Mouse (Mus musculus): ENCODE data around the gene Npvf. TPM values are rescaled to one million over a fixed set of nuclear protein-coding genes. Genes with fewer than 3 reads are reported as not detected.
"Not testable (repeated sequence)": the region's sequence is repeated elsewhere in the genome, so short reads cannot be mapped to it uniquely, and the experiment has no call there.

The Npvf gene
- polyA plus RNA-seq, 1 experiment from 2014 or later = not detected

DNA sequence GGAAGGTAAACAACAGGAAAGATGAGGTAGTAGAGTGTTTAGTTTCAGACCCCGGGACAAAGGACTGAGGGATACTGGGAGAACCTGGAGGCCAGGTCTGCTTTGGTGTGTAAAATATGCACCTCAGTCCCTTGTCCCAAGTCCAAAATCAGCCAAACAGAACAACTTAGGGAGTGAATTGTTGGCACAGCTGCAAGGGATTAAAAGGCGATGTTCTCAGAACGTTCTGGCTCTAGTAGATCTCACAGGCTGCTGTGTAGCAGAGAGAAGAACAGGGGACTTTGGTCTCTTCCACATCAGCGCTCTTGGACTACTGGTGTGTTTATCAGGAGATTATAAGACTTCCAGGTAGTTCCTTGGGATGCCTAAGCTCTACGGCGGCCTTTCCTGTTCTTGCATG lies 6.6 kb downstream of the Npvf start:
- H3K4me1 ChIP-seq (replicated peaks; ENCODE audit: control insufficient read depth, insufficient read depth, low read length) = peaks cover 4% of the 10 kb centered on the region; the same call in 1 of the 2 replicates
- H3K4me2 ChIP-seq (ENCODE audit: low read depth, low read length) = no peak overlapping the region
- no peaks in the 10 kb centered on the region for H3K27me3 ChIP-seq (ENCODE audit: control insufficient read depth, insufficient read depth, low read depth, low read length)
- no peaks in the 10 kb centered on the region for H3K36me3 ChIP-seq (ENCODE audit: control insufficient read depth, insufficient read depth, low read length)
- no peak overlapping the region for H3K27ac ChIP-seq (ENCODE audit: low read length)
- H3K9me3 ChIP-seq (ENCODE audit: control insufficient read depth, low read length) = no peaks in the 10 kb centered on the region
- 76% methylated on average over 6 of the region's 6 CpGs for WGBS
- no peak overlapping the region for H3K9ac ChIP-seq (ENCODE audit: low read length)
- H3K4me3 ChIP-seq (ENCODE audit: low read length) = no peak overlapping the region
- no peak for ATAC-seq (ENCODE audit: low read depth)

GRCm38 (mm10) chr6:50646659-50647058 lies 7.6 kb downstream of the Npvf start:
- Histone ChIP-seq H3K27me3 (ENCODE audit: control insufficient read depth, insufficient read depth, low read depth, low read length) (no peaks in the 10 kb centered on the region), H3K36me3 (ENCODE audit: control insufficient read depth, insufficient read depth, low read length) (no peaks in the 10 kb centered on the region), H3K4me1 (replicated peaks; ENCODE audit: control insufficient read depth, insufficient read depth, low read length) (peaks cover 4% of the 10 kb centered on the region; the same call in 1 of the 2 replicates), H3K27ac (ENCODE audit: low read length) (no peak overlapping the region), H3K4me3 (ENCODE audit: low read length) (no peak overlapping the region), H3K4me2 (ENCODE audit: low read depth, low read length) (no peak overlapping the region), H3K9ac (ENCODE audit: low read length) (no peak overlapping the region), H3K9me3 (ENCODE audit: control insufficient read depth, low read length) (no peaks in the 10 kb centered on the region)
- ATAC-seq (ENCODE audit: low read depth) = no peak
- WGBS = 55% methylated on average over 3 of the region's 3 CpGs

DNA sequence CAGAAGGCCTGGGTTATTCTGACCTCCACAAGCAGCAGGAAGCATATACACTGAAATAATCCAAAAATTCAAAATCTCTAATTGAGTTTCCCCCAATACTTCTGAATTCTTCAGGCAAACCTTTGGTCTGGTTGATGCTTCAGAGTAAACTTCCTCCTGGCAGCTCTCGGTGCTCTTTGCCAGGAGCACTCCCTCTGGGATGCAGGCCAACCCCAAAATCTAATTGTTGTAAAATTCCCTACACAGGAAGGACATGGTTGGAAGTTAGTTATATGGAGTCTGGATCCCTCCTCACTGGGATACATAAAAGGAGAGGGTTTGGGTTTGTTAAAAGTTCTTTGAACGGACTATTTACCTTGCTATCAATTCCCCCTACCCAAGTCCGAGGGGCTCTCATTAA lies 9.5 kb downstream of the Npvf start:
- H3K9ac ChIP-seq (ENCODE audit: low read length) = no peak overlapping the region
- H3K4me1 ChIP-seq (replicated peaks; ENCODE audit: control insufficient read depth, insufficient read depth, low read length) = peaks cover 4% of the 10 kb centered on the region; the same call in 1 of the 2 replicates
- H3K36me3 ChIP-seq (ENCODE audit: control insufficient read depth, insufficient read depth, low read length) = no peaks in the 10 kb centered on the region
- H3K9me3 ChIP-seq (ENCODE audit: control insufficient read depth, low read length) = no peaks in the 10 kb centered on the region
- H3K4me2 ChIP-seq (ENCODE audit: low read depth, low read length) = no peak overlapping the region
- no peak overlapping the region for H3K27ac ChIP-seq (ENCODE audit: low read length)
- 52% methylated on average over 3 of the region's 3 CpGs for WGBS
- no peak overlapping the region for H3K4me3 ChIP-seq (ENCODE audit: low read length)
- ATAC-seq (ENCODE audit: low read depth) = no peak
- H3K27me3 ChIP-seq (ENCODE audit: control insufficient read depth, insufficient read depth, low read depth, low read length) = no peaks in the 10 kb centered on the region

GRCm38 (mm10) chr6:50641898-50642297 lies 12.3 kb downstream of the Npvf start:
- H3K36me3 ChIP-seq (ENCODE audit: control insufficient read depth, insufficient read depth, low read length) = no peaks in the 10 kb centered on the region
- no peak overlapping the region for H3K9ac ChIP-seq (ENCODE audit: low read length)
- H3K4me2 ChIP-seq (ENCODE audit: low read depth, low read length) = no peak overlapping the region
- peaks cover 4% of the 10 kb centered on the region; the same call in 1 of the 2 replicates for H3K4me1 ChIP-seq (replicated peaks; ENCODE audit: control insufficient read depth, insufficient read depth, low read length)
- no peaks in the 10 kb centered on the region for H3K27me3 ChIP-seq (ENCODE audit: control insufficient read depth, insufficient read depth, low read depth, low read length)
- H3K27ac ChIP-seq (ENCODE audit: low read length) = no peak overlapping the region
- no peak for ATAC-seq (ENCODE audit: low read depth)
- no peak overlapping the region for H3K4me3 ChIP-seq (ENCODE audit: low read length)
- H3K9me3 ChIP-seq (ENCODE audit: control insufficient read depth, low read length) = no peaks in the 10 kb centered on the region
- WGBS = 69% methylated on average over 5 of the region's 5 CpGs

GRCm38 (mm10) chr6:50640377-50640776 lies 13.9 kb downstream of the Npvf start:
- Histone ChIP-seq H3K27me3 (ENCODE audit: control insufficient read depth, insufficient read depth, low read depth, low read length) (no peaks in the 10 kb centered on the region), H3K36me3 (ENCODE audit: control insufficient read depth, insufficient read depth, low read length) (no peaks in the 10 kb centered on the region), H3K27ac (ENCODE audit: low read length) (no peak overlapping the region), H3K4me1 (replicated peaks; ENCODE audit: control insufficient read depth, insufficient read depth, low read length) (peaks cover 4% of the 10 kb centered on the region; the same call in 1 of the 2 replicates), H3K4me3 (ENCODE audit: low read length) (no peak overlapping the region), H3K4me2 (ENCODE audit: low read depth, low read length) (no peak overlapping the region), H3K9me3 (ENCODE audit: control insufficient read depth, low read length) (no peaks in the 10 kb centered on the region), H3K9ac (ENCODE audit: low read length) (no peak overlapping the region)
- 68% methylated on average over 4 of the region's 4 CpGs for WGBS
- no peak for ATAC-seq (ENCODE audit: low read depth)

- WGBS = 12% methylated on average over 2 of the region's 2 CpGs
- Histone ChIP-seq H3K9me3 (ENCODE audit: control insufficient read depth, low read length) (no peaks in the 10 kb centered on the region), H3K27ac (ENCODE audit: low read length) (no peak overlapping the region), H3K9ac (ENCODE audit: low read length) (no peak overlapping the region), H3K27me3 (ENCODE audit: control insufficient read depth, insufficient read depth, low read depth, low read length) (no peaks in the 10 kb centered on the region), H3K4me3 (ENCODE audit: low read length) (no peak overlapping the region), H3K4me2 (ENCODE audit: low read depth, low read length) (no peak overlapping the region), H3K36me3 (ENCODE audit: control insufficient read depth, insufficient read depth, low read length) (no peaks in the 10 kb centered on the region), H3K4me1 (replicated peaks; ENCODE audit: control insufficient read depth, insufficient read depth, low read length) (peaks cover under 1% of the 10 kb centered on the region; the same call in 1 of the 2 replicates)
- no peak for ATAC-seq (ENCODE audit: low read depth)
Measured at GRCm38 (mm10) chr6:50639656-50640055, 14.6 kb downstream of the Npvf start.

DNA sequence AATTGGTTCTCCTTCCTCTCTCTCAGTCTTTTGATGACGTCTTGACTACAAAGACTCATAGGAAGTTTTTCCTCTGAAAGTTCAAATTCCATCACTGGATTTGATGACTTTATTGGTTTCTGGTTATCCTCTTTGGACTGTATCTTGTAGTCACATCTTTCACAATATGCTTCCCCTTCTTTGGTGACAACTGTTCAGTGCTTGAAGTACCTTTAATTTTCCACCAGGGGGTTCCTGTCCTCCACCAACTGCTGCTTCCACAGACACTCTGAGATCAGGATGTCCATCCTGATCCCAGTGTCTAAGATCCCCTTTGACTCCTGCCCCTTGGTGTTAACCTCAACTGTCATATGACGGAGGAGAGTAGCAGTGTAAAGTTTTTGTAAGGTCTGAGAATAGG lies 28.1 kb downstream of the Npvf start:
- H3K4me2 ChIP-seq (ENCODE audit: low read depth, low read length); H3K36me3 ChIP-seq (ENCODE audit: control insufficient read depth, insufficient read depth, low read length); ATAC-seq (ENCODE audit: low read depth); H3K27ac ChIP-seq (ENCODE audit: low read length); H3K4me1 ChIP-seq (replicated peaks; ENCODE audit: control insufficient read depth, insufficient read depth, low read length); H3K4me3 ChIP-seq (ENCODE audit: low read length); H3K9me3 ChIP-seq (ENCODE audit: control insufficient read depth, low read length); H3K9ac ChIP-seq (ENCODE audit: low read length); H3K27me3 ChIP-seq (ENCODE audit: control insufficient read depth, insufficient read depth, low read depth, low read length): not testable (repeated sequence)
- 73% methylated on average over 2 of the region's 2 CpGs for WGBS

- not testable (repeated sequence) for H3K27ac ChIP-seq (ENCODE audit: low read length); H3K9me3 ChIP-seq (ENCODE audit: control insufficient read depth, low read length); H3K4me1 ChIP-seq (replicated peaks; ENCODE audit: control insufficient read depth, insufficient read depth, low read length); H3K4me2 ChIP-seq (ENCODE audit: low read depth, low read length); H3K4me3 ChIP-seq (ENCODE audit: low read length); H3K36me3 ChIP-seq (ENCODE audit: control insufficient read depth, insufficient read depth, low read length); H3K9ac ChIP-seq (ENCODE audit: low read length); ATAC-seq (ENCODE audit: low read depth); H3K27me3 ChIP-seq (ENCODE audit: control insufficient read depth, insufficient read depth, low read depth, low read length)
- 89% methylated on average over 1 of the region's 1 CpGs for WGBS
Measured at GRCm38 (mm10) chr6:50618273-50618672, 36.0 kb downstream of the Npvf start.

DNA sequence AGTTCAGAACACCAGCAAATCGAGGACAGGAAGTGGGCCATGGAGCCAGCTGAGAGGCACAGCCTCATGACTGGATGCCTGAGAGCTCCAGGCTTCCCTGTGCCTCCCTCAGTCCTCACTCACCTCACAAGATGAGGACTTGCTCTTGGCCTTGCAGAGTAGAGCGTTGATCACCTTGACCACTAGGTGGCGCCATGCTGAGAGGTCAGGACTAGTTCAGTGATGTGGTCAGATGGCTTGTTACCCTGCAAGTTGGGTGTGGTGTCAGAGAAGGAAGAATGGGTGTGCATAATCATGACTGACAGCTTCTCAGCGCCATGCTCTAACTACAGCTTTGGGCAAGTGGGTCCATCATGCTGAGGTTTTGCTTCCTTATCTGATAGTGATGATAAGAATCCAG lies 52.6 kb downstream of the Npvf start:
- no peak for ATAC-seq (ENCODE audit: low read depth)
- peaks cover 6% of the 10 kb centered on the region for H3K4me1 ChIP-seq (replicated peaks; ENCODE audit: control insufficient read depth, insufficient read depth, low read length)
- H3K36me3 ChIP-seq (ENCODE audit: control insufficient read depth, insufficient read depth, low read length) = no peaks in the 10 kb centered on the region
- H3K4me2 ChIP-seq (ENCODE audit: low read depth, low read length) = no peak overlapping the region
- H3K4me3 ChIP-seq (ENCODE audit: low read length) = no peak overlapping the region
- 33% methylated on average over 4 of the region's 4 CpGs for WGBS
- H3K9me3 ChIP-seq (ENCODE audit: control insufficient read depth, low read length) = no peaks in the 10 kb centered on the region
- no peak overlapping the region for H3K9ac ChIP-seq (ENCODE audit: low read length)
- H3K27me3 ChIP-seq (ENCODE audit: control insufficient read depth, insufficient read depth, low read depth, low read length) = no peaks in the 10 kb centered on the region
- no peak overlapping the region for H3K27ac ChIP-seq (ENCODE audit: low read length)

Data from lung, embryonic 16.5 days (tissue).